Mouse (Mus musculus) limb, embryonic 12.5 days (tissue): Measurements from ENCODE around the gene Faim2. TPM values are rescaled to one million over a fixed set of nuclear protein-coding genes. Genes with fewer than 3 reads are reported as not detected.

ENCODE experiments used
- ATAC-seq: fragments of 200-750 bp; cut with Nextera tagmentation; 2 replicates; pipeline ENCODE4 v1.8.0; 2017; ENCODE audit warnings: low read depth, moderate TSS enrichment; ENCODE audit not compliant: insufficient number of reproducible peaks, insufficient read depth, low FRiP score, low TSS enrichment
- H3K27ac ChIP-seq: fragments of 300-500 bp; sonication (generic); 2 replicates; pipeline ENCODE4 v1.5.1; 2016; ENCODE audit warnings: mild to moderate bottlenecking, moderate library complexity
- H3K27me3 ChIP-seq: fragments of 300-500 bp; sonication (generic); 2 replicates; pipeline ENCODE4 v1.6.1; 2016; ENCODE audit warnings: mild to moderate bottlenecking, moderate library complexity
- H3K36me3 ChIP-seq: fragments of 300-500 bp; sonication (generic); 2 replicates; pipeline ENCODE4 v1.6.1; 2016; ENCODE audit warnings: mild to moderate bottlenecking, moderate library complexity
- H3K4me1 ChIP-seq: fragments of 300-500 bp; sonication (generic); replicated peaks from 2 replicates; pipeline ENCODE4 v1.6.1; 2016
- H3K4me2 ChIP-seq: fragments of 300-500 bp; sonication (generic); 2 replicates; pipeline ENCODE4 v1.6.1; 2016; ENCODE audit warnings: mild to moderate bottlenecking, moderate library complexity
- H3K4me3 ChIP-seq: fragments of 300-500 bp; sonication (generic); replicated peaks from 2 replicates; pipeline ENCODE4 v1.5.1; 2016; ENCODE audit warnings: mild to moderate bottlenecking
- H3K9ac ChIP-seq: fragments of 300-500 bp; sonication (generic); replicated peaks from 2 replicates; pipeline ENCODE4 v1.6.1; 2016; ENCODE audit warnings: mild to moderate bottlenecking, moderate library complexity
- H3K9me3 ChIP-seq: fragments of 300-500 bp; sonication (generic); 2 replicates; pipeline ENCODE4 v1.6.1; 2016; ENCODE audit warnings: mild to moderate bottlenecking, moderate library complexity
- WGBS: fragments of 180-500 bp; shearing (Covaris S2); methylation state at CpG from one replicate; pipeline ENCODE4 v1.1.7; 2016; 5-methylcytosine and 5-hydroxymethylcytosine counted together
- polyA plus RNA-seq: library from polyadenylated mRNA; unstranded; fragments of >200 nt; fragmentation: Nextera tagmentation; extraction: Ambion mirVana; gene quantifications from 2 replicates; pipeline ENCODE4 v1.2.1, GENCODE M21; 2016

Faim2 gene
- polyA plus RNA-seq, 1 experiment from 2014 or later: 0.24 TPM

- Histone ChIP-seq H3K36me3 (no peaks in the 10 kb centered on the region), H3K4me2 (no peak overlapping the region), H3K4me1 (no peaks in the 10 kb centered on the region), H3K27me3 (peaks cover 20% of the 10 kb centered on the region), H3K27ac (no peak overlapping the region), H3K4me3 (no peak overlapping the region), H3K9ac (no peak overlapping the region), H3K9me3 (no peaks in the 10 kb centered on the region)
- ATAC-seq: no peak
- WGBS: 51% methylated on average over 11 of the region's 11 CpGs
These were observed 9.2 kb upstream of the Faim2 start for GRCm38 (mm10) chr15:99536889-99537862.

GRCm38 (mm10) chr15:99532023-99532422 is 4.1 kb upstream of the Faim2 start:
- H3K9ac ChIP-seq: 0 out of 2 replicates have a peak overlapping the region, but pooled peaks have one; percentile 12
- no peaks in the 10 kb centered on the region for H3K36me3 ChIP-seq
- H3K9me3 ChIP-seq: no peaks in the 10 kb centered on the region
- no peak overlapping the region for H3K4me3 ChIP-seq
- no peak for ATAC-seq
- no peak overlapping the region for H3K27ac ChIP-seq
- peaks cover 20% of the 10 kb centered on the region for H3K4me1 ChIP-seq
- peaks cover 37% of the 10 kb centered on the region for H3K27me3 ChIP-seq
- no peak overlapping the region for H3K4me2 ChIP-seq
- 43% methylated on average over 3 of the region's 3 CpGs for WGBS

DNA sequence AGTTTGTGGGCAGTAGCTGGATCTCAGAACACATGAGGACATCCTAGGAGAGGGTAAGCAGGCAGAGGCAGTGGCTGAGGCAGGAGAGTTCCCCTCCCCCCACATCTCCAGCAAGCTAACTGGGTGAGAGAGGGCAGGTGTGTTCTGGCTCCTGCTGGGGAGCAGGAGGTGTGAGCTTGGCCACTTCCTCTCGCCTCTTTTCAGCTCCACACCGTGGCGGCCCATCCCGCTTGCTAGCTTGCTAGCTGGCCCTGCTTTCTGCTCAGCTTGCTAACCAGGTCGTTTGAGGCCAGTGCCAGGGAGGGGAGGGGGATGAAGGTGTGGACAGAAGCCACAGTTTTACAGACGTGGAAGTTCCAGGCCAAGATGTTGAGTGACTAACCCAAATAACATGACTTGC is 3.2 kb upstream of the Faim2 start:
- no peak for ATAC-seq
- Histone ChIP-seq H3K9ac (0 out of 2 replicates have a peak overlapping the region, but pooled peaks have one; percentile 12), H3K9me3 (no peaks in the 10 kb centered on the region), H3K4me2 (no peak overlapping the region), H3K27me3 (peaks cover 36% of the 10 kb centered on the region), H3K36me3 (no peaks in the 10 kb centered on the region), H3K27ac (no peak overlapping the region), H3K4me1 (peaks cover 20% of the 10 kb centered on the region), H3K4me3 (no peak overlapping the region)
- WGBS: 12% methylated on average over 6 of the region's 6 CpGs

- peaks cover 48% of the 10 kb centered on the region for H3K27me3 ChIP-seq
- whole genome bisulfite sequencing: 63% methylated on average over 2 of the region's 2 CpGs
- H3K9me3 ChIP-seq: no peaks in the 10 kb centered on the region
- H3K4me3 ChIP-seq: no peak overlapping the region
- H3K4me1 ChIP-seq: peaks cover 15% of the 10 kb centered on the region
- no peak overlapping the region for H3K9ac ChIP-seq
- H3K27ac ChIP-seq: no peak overlapping the region
- no peak for ATAC-seq
- H3K36me3 ChIP-seq: no peaks in the 10 kb centered on the region
- H3K4me2 ChIP-seq: no peak overlapping the region
These were observed 1.3 kb downstream of the Faim2 start for GRCm38 (mm10) chr15:99526681-99527080.

GRCm38 (mm10) chr15:99520306-99520705 is 7.7 kb downstream of the Faim2 start:
- Histone ChIP-seq H3K27me3 (peaks cover 29% of the 10 kb centered on the region), H3K9me3 (no peaks in the 10 kb centered on the region), H3K4me3 (no peak overlapping the region), H3K9ac (no peak overlapping the region), H3K4me2 (no peak overlapping the region), H3K27ac (no peak overlapping the region), H3K36me3 (no peaks in the 10 kb centered on the region), H3K4me1 (no peaks in the 10 kb centered on the region)
- ATAC-seq: no peak
- WGBS: 72% methylated on average over 7 of the region's 7 CpGs

DNA sequence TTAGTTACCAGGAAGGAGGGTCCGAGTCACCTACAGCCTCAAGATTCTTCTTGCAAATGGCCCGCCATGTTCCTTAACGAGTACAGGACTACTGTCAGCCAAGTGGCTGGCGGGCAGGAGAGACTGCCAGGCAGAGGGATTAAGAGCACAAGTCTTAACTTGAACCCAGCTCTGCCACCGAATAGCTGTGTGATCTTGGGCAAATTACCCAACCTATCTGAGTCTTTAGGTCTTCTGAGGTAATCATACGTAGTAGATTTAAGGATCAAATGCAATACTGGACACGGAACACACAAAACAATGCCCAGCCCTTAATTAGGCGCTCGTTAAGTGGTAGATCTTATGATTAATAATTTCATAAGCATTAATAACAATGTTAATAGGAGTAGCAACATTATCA is 8.3 kb downstream of the Faim2 start:
- no peak for ATAC-seq
- Histone ChIP-seq H3K9ac (no peak overlapping the region), H3K4me1 (no peaks in the 10 kb centered on the region), H3K27me3 (peaks cover 29% of the 10 kb centered on the region), H3K4me3 (no peak overlapping the region), H3K27ac (no peak overlapping the region), H3K36me3 (no peaks in the 10 kb centered on the region), H3K9me3 (no peaks in the 10 kb centered on the region), H3K4me2 (no peak overlapping the region)
- WGBS: 92% methylated on average over 9 of the region's 9 CpGs

- no peaks in the 10 kb centered on the region for H3K9me3 ChIP-seq
- WGBS: 68% methylated on average over 7 of the region's 7 CpGs
- peaks cover 20% of the 10 kb centered on the region for H3K27me3 ChIP-seq
- no peak overlapping the region for H3K9ac ChIP-seq
- no peaks in the 10 kb centered on the region for H3K36me3 ChIP-seq
- H3K4me1 ChIP-seq: no peaks in the 10 kb centered on the region
- H3K4me3 ChIP-seq: no peak overlapping the region
- H3K4me2 ChIP-seq: no peak overlapping the region
- no peak for ATAC-seq
- no peak overlapping the region for H3K27ac ChIP-seq
These were observed 10.2 kb downstream of the Faim2 start for GRCm38 (mm10) chr15:99517715-99518114.

DNA sequence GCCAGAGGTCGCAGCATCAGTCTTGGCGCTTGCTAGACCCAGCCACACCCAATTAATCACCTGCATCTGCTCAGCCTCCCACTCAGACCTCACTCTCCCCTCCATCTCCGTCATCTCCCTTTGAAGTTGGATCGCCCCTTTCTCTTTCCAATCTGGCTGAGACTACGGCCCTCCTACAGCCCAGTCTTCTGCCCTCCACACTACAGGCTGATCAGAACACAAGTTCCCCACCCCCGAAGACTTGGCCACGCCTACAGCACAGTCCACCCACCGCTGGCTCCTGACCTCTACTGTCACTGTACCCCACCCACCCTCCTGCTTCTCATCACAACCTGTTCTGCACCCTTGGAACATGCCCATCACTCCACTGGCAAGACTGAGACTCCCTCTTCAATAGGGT is 11.2 kb downstream of the Faim2 start:
- Histone ChIP-seq H3K4me3 (no peak overlapping the region), H3K9ac (no peak overlapping the region), H3K27me3 (peaks cover 17% of the 10 kb centered on the region), H3K4me1 (no peaks in the 10 kb centered on the region), H3K4me2 (no peak overlapping the region), H3K27ac (no peak overlapping the region), H3K9me3 (no peaks in the 10 kb centered on the region), H3K36me3 (no peaks in the 10 kb centered on the region)
- WGBS: 33% methylated on average over 8 of the region's 8 CpGs
- ATAC-seq: no peak

DNA sequence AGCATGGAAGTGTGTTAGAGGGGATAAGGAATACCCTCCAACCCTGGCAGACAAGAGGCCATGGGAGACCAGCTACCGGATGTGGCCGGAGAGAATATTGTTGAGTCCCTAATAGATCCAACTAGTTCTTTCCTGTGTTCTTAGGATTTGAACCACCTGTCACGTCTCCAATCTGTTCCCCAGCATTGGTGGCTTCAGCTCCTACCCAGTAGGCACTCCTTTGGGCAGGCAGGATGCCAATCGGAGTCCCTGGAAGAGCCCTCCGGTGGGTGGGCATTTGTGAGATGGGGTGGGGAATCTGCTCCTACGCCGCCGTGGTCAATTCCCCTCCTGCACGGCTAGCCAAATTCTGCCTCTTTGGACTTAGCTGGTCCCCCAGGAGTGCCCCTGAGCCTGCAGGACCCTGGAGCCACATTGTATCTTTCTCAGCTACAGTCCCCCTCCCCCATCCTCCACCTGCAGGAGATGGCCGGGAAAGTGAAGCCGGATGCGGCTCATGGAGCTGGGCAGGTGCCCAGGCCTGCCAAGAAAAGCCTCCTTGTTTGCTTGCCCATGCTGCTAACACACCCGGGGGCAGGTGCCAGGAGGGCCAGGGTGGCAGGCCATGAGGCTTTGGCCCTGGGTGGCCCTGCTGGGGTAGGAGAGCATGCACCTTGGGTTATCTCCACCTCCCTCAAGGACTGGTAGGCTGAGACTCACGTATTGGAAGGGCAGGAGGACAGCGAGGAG is 16.0 kb downstream of the Faim2 start:
- ATAC-seq: no peak

DNA sequence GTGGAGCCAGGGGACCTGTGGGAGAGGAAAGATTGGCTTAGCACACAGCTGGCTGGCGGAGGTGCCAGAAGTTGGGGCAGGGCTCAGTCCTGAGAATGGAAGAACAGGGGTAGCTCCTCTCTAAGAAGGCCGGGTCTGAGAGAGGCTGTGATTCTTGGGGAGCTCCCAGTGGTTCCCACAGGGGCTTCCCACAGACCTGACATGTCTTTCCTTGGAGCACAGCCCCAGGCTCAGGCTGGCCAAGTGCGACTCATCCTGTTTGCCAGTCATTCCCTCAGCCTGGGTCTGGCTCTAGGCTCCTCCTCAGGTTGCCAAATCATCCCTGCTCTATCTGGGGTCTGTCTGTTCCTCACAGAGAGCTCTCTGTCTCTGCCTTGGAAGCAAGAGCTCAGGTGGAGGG is 17.3 kb downstream of the Faim2 start:
- H3K27ac ChIP-seq: no peak overlapping the region
- no peak overlapping the region for H3K4me2 ChIP-seq
- no peaks in the 10 kb centered on the region for H3K4me1 ChIP-seq
- H3K9ac ChIP-seq: no peak overlapping the region
- H3K36me3 ChIP-seq: no peaks in the 10 kb centered on the region
- 76% methylated on average over 3 of the region's 3 CpGs for WGBS
- no peak overlapping the region for H3K4me3 ChIP-seq
- no peak for ATAC-seq
- H3K27me3 ChIP-seq: peaks cover 7% of the 10 kb centered on the region; the same call in 1 of the 2 replicates
- H3K9me3 ChIP-seq: no peaks in the 10 kb centered on the region

More for the DNA sequence above, 16.0 kb downstream of the Faim2 start:
- no peaks in the 10 kb centered on the region for H3K36me3 ChIP-seq
- peaks cover 8% of the 10 kb centered on the region; the same call in 1 of the 2 replicates for H3K27me3 ChIP-seq
- no peak overlapping the region for H3K4me2 ChIP-seq
- H3K4me1 ChIP-seq: no peaks in the 10 kb centered on the region
- H3K27ac ChIP-seq: no peak overlapping the region
- no peak overlapping the region for H3K4me3 ChIP-seq
- no peaks in the 10 kb centered on the region for H3K9me3 ChIP-seq
- 81% methylated on average over 15 of the region's 15 CpGs for WGBS
- no peak overlapping the region; the same call in 1 of the 2 replicates for H3K9ac ChIP-seq

GRCm38 (mm10) chr15:99509840-99510239 is 18.1 kb downstream of the Faim2 start:
- 86% methylated on average over 7 of the region's 7 CpGs for WGBS

More at GRCm38 (mm10) chr15:99509840-99510239, 18.1 kb downstream of the Faim2 start:
- Histone ChIP-seq H3K4me1 (no peaks in the 10 kb centered on the region), H3K36me3 (no peaks in the 10 kb centered on the region), H3K27me3 (peaks cover 8% of the 10 kb centered on the region; the same call in 1 of the 2 replicates), H3K4me3 (no peak overlapping the region), H3K9ac (no peak overlapping the region), H3K27ac (no peak overlapping the region), H3K4me2 (no peak overlapping the region), H3K9me3 (no peaks in the 10 kb centered on the region)
- ATAC-seq: no peak
